Mouse (Mus musculus) heart, adult 11 months (tissue): ENCODE measurements around the gene Rtn1.
A peak's percentile ranks its signal among the peaks of the same experiment; 100 is the strongest.

Experiments
- DNase-seq: peaks from one replicate; pipeline ENCODE4 v3.0.0; 2022

The Rtn1 gene

DNA sequence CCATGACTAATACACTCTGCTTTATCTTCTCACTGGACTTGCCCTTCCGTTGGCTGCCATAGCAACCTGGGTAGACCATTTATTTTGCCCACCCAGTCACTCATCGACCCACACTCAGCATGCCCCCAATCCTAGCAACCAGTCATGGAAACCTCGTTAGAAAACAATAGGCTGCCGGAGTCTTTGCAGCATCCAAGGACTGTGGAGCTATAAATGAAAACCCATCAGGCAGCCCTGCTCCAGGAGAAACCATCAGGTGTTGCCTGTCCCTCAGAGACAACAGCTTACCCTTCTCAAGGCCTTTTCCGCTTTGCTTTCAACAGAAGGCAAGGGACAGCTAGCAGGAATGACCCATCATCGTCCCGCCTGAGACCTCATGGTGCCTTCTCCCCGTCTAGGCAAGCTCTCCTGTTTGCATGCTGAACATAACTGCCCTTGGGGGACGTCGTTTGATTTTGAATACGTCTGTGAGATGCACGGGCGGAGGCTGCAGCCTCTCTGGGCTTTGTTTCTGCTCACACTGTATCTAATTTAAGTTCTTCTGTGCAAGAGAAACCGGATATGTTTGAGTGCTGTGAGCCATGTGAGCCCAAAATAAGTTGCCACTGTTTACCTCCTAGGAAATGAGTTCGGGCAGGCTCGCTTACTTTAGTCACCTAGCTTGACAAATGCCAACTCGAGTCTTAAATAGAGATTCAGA lies 34.8 kb downstream of the Rtn1 start:
- DNase-seq: peak; percentile 76

DNA sequence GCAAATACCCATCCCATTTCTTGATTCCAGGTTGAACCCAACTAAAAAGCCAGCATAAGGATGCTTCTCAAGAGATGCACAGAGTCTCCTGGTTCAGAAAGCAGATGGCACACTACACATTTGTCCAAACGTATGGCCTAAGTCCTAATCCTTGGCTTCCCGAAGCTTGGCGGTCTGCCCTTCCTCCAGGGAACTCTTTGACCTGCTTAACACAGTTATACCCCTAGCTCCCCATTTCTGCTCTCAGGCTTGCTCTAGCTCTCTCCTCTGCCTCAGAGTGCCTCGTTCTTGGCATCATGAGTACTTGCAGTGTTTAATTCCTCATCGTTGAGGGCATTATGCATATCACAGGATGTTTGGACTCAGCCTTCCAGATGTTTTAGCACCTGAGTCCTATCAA lies 38.8 kb downstream of the Rtn1 start:
- peak; percentile 70 for DNase-seq

DNA sequence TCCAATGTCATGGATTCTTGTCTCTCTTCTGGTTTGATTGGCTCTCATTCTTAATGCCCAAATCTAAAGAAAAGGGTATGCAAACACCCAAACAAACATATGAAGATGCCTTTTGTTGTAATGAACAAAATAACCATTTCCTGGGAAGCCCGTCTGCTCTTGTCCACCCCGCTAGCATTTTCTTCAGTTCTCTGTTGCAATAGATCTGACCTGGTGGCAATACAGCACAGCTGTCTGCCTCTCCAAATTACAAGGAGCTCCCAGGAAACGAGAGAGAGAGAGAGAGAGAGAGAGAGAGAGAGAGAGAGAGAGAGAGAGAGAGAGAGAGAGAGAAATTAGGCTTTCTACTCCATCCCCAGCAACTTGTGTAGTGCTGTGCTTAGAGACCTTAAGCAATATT lies 42.1 kb downstream of the Rtn1 start:
- peak; percentile 17 for DNase-seq

DNA sequence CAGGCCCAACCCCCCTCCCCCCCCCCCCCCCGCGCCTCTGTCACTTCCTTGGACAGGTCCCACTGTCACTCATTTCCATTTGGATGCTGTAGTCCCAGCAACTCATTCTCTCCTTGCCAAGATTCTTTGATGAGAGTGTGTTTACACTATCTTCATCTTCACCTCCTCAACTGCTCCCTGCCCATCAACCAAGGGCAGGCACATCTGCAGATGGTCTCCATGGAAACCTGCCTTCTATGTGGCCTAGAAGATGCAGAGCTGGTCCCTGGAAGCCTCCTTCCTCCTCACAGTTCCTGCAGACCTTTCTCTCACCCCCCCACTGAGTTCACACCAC lies 42.8 kb downstream of the Rtn1 start:
- peak; percentile 13 for DNase-seq

DNA sequence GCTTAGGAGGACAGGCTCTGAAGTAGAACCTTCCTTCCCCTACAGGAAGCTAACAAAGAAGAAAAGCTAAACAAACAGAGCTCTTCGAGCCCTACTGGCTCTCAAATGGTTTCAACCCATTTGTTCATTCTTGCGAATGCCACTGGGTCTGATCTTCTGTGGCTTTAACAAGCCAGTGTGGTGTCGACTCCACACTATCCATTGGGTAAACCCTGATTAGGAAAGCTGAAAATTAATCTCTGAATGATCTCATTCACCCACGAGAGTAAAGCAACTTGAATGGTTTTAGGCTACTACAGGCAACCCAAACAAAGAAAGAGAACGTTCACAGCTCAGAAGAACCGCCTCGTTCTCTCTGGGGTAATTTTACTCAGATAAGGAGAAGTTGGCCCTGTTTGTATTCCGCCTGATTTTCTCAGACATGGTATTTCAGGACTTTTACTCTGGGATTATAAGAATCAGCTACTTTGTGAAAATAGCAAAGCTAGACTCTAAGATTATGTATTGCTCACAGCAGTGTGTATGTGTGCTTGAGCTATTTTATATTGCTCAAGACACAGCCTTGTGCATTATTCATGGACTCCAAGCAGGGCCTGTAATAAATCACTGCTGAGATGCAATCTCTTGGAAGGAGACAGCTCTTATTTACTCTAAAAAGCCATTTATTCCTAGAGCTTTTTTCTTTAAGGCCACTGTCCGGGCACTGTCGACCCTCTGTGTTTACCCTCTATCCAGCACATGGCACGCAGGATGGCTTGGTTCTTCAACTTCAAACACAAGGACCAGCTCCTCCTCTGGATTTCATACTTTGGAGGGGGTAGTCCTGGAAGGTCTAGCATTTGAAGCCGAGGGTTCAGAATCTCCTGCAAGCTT lies 43.4 kb downstream of the Rtn1 start:
- DNase-seq: peak; percentile 44

DNA sequence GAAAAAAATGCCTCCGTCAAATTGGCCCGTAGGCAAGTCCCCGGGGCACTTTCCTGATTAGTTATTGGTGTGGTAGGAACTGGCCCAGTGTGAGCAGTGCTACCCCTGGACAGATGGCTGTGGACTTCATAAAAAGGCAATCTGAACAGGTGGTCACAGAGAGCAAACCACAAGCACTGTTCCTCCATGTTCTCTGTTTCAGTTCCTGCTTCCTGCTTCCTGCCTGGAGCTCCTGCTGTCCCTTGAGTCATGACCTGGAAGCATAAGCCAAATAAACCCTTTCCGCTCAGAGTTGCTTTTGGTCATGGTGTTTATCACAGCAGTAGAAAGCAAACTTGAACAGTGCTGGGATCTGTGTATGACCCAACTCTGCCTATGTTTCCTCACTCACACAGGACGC lies 44.3 kb downstream of the Rtn1 start:
- DNase-seq: no peak

DNA sequence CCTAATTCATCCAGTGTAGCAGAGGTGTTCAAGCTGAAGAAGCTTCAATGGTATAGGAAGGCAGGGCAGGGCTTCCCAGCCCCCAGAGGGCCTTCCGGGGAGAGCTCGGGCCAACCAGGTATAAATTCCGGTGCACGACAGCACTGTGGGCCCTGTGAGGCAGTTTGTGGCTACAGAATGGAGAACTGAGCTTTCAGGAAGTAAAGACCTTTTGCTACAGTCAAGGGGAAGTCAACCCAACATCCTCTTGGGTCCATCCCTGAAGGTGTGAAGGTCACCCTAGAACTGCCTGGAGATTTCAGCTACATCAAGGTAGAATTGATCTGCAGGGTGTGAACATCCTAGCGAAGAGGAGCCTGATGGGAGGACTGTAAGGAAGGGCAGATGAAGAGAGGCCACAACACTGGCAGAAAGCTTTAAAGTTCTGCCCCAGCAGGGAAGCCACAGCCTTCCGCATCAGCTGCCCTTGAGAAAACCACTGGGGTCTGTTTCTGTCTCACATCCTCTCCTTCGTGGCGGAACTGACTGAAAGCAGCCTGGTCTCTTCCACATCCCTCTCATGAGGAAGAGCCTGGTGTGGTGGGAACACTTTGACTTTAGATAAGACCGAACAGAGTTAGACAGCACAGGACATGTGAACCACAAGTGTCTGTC lies 47.0 kb downstream of the Rtn1 start:
- DNase-seq: peak; percentile 89

DNA sequence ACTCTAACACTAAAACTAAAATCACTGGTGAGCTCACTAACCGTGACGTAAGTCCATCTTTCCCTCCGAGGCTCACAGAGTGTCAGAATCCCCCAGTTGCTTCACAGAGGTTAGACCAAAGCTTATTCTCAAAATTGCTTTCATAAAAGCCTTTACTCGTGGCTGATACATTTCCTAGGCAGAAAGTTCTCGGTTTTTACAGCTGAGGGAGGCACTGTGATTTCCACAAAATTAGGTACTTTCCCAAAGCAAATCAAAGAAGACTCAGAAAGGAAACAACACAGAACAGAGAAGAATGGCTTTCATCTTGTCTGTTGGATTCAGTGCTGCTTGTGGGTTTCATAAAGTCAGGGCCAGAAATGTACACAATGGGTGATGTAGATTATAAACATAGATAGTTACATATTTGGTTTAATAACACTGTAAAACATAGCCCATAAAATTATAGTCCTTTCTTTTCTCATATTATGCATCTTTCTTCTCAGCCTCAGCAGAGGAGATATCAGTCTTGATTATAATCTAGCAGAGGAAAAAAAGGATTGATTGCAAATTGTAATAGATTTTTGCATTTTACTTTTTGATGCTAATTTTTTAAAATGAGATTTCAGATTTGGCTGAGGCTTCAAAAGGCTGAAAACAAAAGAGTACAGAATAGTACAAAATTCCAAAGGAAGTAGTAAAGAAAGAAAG lies 47.8 kb downstream of the Rtn1 start:
- DNase-seq: peak; percentile 18

DNA sequence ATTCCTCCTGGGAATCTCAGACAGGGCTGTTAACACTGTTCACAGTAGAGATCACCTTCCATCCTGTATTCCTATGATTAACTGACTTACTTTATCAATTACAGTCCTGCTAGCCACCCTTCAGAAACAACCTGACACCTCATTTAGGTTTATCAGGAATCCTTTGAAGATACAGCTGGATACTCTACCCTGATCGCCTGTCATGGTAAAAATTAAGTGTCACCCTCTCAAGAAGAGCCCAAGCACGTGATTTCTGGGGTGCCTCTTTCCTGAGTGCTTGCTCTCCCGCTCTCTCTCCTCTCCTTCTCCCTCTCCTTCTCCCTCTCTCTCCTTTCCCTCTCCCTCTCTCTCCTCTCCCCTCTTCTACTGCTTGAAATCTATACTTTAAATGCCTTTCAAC lies 49.0 kb downstream of the Rtn1 start:
- peak; percentile 8 for DNase-seq

DNA sequence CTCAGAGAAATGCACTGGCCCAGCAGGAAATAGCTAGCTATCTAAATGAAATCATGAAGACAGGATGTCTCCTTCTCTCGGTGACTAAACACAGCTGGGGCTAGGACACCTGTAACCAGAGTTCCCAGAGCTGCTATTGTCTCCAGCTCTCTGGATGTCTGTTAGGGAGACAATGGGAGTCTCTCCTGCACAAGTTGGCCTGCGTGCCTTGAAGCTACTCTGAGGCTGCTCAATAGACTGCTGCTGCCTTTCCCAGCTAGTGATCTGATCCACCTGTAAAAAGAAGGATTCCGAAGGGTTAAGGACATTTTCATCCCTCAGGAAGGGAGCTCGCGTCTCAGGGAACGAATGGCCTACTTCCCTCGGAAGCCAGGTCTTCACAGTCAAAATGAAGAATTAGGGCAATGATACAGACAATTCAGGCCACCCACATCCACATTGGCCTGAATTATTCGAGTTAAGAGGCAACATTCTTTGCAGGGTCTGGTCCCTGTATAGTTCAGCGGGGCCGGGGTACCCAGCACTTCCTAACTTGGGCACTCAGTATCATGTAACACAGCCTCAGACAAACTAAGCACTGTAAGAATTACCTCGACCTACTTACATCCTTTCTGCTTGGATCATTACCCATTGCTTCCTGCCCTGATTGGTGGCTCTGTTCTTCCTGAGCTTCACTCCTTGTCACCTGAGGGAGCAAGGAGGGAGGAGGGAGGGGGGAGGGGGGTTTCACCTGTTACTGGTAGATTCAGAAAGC lies 51.0 kb downstream of the Rtn1 start:
- peak; percentile 62 for DNase-seq

DNA sequence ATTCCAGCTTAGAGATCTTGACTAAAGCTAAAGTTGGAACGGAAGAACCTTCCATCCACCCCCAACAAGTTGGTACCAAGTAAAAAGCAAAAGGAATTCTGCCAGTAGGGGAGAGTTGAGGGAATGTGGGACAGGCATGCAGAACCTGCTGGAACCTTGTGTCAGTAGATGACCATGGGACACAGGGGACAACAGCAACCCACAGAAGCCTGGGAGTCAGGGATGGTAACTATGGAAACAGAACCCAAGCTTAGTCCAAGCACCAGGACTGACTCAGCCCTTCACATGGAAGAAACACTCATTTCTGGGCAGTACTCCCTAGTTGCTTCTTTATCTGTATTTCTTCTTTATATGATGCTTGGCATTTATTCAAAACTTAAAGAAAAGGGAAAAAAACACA lies 54.6 kb downstream of the Rtn1 start:
- DNase-seq: peak; percentile 55

DNA sequence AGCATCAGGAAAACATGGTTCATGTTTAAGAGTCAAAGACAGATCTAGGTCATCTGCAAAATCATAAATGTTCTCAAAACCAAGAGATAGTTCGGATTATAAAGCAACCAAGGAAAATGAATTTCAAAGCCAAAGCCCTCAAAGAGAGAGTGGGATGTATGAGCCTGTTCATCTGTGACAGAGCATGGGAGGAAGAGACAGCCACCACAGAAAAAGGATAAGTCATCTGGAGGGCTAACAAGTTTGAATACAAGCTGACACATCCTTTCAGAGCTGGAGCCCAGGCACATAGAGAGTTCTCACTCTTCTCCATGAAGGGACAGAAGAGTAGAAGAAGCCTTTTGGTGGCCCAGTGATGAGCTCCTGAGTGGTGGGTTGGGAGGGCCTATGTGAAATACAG lies 55.3 kb downstream of the Rtn1 start:
- DNase-seq: no peak

DNA sequence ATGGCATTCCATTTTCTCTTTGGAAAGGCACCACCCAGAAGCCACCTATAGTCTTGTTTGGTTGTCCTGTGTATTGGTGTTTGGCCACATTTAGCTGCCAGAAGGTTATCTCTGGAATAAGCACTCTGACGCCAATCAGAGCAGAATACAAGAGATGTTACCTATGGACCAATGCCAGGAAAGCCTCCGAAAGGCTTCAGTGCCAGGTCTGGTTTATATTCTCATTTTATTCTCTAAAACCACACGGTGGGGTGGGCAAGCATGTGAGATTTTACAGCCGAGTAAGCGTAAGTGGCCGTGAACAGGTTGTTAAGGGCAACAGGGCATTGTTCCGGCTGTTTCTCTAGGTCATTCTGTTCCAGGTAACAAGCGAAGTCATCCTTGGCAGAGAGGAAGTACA lies 60.3 kb downstream of the Rtn1 start:
- peak; percentile 35 for DNase-seq

DNA sequence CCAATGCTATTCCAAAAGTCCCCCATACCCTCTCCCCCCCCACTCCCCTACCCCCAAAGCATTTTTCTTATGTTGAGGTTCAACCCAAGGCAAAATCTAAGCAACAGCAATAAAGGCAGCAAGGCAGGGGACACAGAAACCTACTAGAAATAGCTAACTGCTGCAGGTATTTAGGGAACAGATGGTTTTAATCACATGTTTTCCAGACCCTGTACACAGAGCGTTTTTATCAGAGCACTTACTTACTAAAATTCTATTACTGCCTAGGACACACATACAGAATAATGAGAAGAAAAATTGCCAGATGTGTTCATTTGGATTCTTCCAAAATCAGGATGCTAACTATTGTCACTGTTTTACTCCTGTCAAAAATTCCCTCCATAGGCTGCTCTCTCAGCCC lies 61.7 kb downstream of the Rtn1 start:
- peak; percentile 39 for DNase-seq

DNA sequence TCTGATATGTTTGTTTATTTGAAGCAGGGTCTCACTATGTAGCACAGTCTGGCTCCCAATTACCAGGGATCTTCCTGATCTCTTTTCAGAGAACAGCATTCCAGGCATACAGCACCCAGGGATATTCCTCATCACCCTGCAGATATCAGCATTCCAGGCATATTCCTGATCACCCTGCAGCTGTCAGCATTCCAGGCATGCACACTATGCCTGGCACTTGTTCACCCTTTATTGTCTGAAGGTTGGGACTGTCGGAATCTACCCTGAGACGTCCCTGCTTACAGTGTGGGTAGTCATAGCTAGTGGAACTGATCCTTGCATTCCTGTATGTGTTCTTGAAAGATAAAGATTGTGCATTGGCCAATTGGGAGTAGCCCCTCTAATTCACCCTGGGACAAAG lies 65.2 kb downstream of the Rtn1 start:
- DNase-seq: peak; percentile 78

DNA sequence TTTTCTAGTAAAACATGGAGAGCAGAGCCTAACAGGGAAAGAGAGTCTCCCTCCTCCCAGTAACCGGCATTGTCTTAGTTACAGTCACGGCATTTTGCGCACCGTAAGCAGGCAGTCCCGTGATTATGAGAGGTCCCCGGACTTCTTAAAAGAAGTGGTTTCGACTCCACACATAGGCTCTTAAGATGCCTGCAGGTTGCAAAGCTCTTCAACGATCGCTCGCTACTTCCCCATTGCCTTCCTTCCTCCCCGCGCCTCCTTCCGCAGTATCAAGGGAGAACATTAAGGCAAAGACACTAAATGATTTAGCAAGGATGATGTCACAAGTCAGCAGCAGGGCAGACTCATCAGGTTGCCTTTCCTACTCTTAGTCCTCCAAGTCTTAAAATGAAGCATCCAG lies 72.8 kb downstream of the Rtn1 start:
- peak; percentile 86 for DNase-seq

DNA sequence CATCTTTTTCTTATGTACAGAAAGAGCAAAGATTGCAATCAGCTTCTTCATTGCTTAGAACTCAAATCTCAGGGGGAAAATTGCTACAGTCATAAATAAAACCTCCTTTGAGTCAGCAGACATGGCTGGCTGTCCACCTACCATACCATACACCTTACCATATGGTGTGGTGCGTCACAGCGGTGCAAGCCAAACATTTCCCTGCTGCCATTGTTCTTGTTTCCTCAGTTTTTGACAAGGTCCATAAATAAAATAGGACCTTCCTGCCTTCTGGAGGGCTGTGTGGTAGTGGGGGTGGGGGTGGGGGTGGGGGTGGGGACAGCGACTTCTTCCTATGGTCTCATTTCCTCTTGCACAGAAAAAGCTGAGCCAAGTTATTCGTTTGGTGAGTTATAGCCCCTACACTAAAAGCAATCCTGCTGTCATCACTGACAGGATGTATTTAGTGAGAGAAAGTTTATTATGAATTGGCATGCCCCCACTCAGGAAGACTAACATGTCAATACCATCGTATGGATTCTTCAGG lies 76.3 kb downstream of the Rtn1 start:
- peak; percentile 42 for DNase-seq

DNA sequence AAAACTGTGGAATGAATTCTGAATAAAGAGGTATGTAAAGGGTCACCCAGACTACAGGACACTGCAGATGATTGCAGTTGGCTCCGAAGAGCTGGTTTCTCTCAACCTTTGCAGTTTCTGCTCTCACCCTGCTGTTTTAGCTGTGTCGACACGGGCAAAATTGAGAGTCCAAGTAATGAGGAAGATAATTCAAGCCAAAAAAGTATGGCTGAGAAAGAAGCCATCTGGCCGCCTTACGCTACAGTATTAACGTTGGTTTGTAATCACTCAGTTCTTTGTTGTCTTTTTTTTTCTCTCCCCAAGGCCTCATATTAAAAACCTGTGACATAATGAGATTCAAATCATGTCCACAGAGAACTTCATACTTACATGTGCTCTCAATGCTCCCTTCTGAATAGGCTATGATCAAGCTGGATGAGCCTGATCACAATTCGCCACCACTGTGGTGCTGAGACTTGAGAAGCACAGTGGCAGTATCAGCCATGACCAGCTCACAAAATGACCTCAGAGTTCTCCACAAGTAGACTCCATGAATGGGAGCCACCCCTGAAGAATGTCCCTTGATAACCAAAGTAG lies 76.9 kb downstream of the Rtn1 start:
- peak; percentile 52 for DNase-seq

DNA sequence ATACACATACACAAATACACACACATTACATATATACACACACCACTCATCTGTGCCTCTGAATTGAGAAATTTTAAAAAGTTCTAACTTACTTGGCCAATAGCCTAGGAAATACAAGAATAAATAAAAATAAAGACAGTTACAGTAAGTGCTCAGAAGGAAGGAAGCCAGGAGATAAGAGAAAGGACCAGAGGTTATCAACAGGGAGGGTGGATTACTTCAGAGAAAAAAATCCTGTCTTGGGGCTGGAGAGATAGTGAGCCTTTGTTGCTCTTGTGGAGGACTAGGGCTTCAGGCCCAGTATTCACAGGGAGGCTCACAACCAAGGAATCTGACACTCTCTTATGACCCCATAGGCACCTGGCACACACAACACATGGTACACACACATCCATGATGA lies 82.8 kb downstream of the Rtn1 start:
- DNase-seq: peak; percentile 42

DNA sequence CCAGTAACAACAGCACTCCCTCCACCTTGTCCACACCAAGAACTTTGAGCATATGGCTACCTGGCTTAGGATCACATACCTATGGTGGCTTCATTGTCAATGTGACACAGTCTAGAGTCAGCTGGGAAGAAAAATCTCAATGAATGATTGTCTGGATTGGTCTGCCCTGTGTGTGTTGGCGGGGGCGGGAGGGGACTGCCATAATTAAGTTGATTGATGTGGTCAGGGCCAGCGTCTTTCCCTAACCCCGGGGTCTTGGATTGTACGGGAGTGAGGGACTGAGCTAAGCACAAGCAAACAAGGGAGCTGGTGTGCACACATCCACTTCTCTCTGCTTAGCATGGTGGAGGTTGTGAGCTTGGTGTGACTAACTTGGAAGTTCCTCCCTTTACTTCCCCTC lies 83.8 kb downstream of the Rtn1 start:
- peak; percentile 59 for DNase-seq

DNA sequence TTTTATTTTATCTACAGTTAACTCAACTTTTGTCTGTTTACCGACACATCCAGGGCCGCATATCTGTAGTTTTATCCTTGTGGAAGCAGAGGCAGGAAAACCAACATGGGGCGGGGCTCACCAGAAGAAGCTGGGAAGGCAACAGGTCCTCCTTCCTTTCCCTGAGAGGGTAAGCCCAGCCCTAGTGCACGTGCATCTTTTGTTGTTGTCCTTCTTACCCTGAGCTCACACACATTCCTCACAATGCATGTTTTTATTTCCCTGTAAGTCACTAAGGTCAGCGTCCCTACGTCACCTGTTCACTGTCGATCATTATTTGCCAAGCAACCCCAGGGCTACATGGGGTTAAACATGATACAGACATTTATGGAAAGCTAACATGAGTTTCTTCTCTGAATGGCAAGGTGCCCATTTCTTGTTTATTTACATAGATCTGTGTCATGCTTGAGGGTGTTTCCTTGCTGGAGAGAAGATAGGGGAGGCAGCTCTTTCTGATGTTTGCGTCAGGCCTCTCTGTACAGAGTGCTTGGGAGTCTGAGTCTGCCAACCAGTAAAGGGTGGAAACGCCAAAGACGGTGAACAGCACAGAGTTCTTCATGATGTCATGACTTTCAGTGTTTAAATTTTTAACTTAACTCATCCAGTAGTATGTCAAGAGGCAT lies 84.5 kb downstream of the Rtn1 start:
- DNase-seq: peak; percentile 74
